In genomic region chr11:52561281-52561680, GRCm38 (mm10) we compare ENCODE assay signal across 8 mouse cellular contexts.
DNase-seq lines count a peak whose midpoint lies in the region; ATAC-seq lines count a peak whose summit lies in the region.

No protein-coding gene starts in this region.

- no peak overlapping the region for H3K27ac ChIP-seq in hindbrain, embryonic 12.5 days
- H3K27ac ChIP-seq in hindbrain, embryonic 10.5 days = no peak overlapping the region
- H3K27ac ChIP-seq in embryonic facial prominence, embryonic 10.5 days (replicated peaks) = no peak overlapping the region; the same call in 1 of the 2 replicates
- H3K27ac ChIP-seq in heart, embryonic 16.5 days (ENCODE audit: low read length) = peak overlapping the region; percentile 69
- no peak overlapping the region for H3K27ac ChIP-seq in lung, embryonic 15.5 days
- no peak overlapping the region for H3K27ac ChIP-seq in forebrain, embryonic 13.5 days

- peak; percentile 43; the same call in 1 of the 2 replicates for ATAC-seq in hindbrain, embryonic 12.5 days (ENCODE audit: low FRiP score)
- peak; percentile 85 for ATAC-seq in heart, embryonic 16.5 days (replicated peaks; ENCODE audit: extremely low read depth, insufficient read depth, low FRiP score)
- peak; percentile 45; the same call in 1 of the 2 replicates for ATAC-seq in lung, embryonic 15.5 days (ENCODE audit: borderline replicate concordance, extremely low read depth, low FRiP score, low TSS enrichment)
- ATAC-seq in megakaryocyte-erythroid progenitor cell, adult 5-6 weeks (replicated peaks; ENCODE audit: low FRiP score, low TSS enrichment, poor library complexity, severe bottlenecking) = no peak
- no peak for ATAC-seq in forebrain, embryonic 13.5 days

- 47% methylated on average over 7 of the region's 7 CpGs for WGBS in hindbrain, embryonic 12.5 days
- 62% methylated on average over 7 of the region's 7 CpGs for WGBS in hindbrain, embryonic 10.5 days
- WGBS in embryonic facial prominence, embryonic 10.5 days = 51% methylated on average over 7 of the region's 7 CpGs
- WGBS in heart, embryonic 16.5 days = 19% methylated on average over 7 of the region's 7 CpGs
- 33% methylated on average over 7 of the region's 7 CpGs for WGBS in lung, embryonic 15.5 days
- WGBS in forebrain, embryonic 13.5 days = 69% methylated on average over 7 of the region's 7 CpGs

- H3K4me2 ChIP-seq in hindbrain, embryonic 12.5 days (replicated peaks) = no peak overlapping the region
- H3K4me2 ChIP-seq in heart, embryonic 16.5 days (ENCODE audit: low read depth, low read length) = peak overlapping the region; percentile 22; the same call in 1 of the 2 replicates
- H3K4me2 ChIP-seq in lung, embryonic 15.5 days = no peak overlapping the region
- H3K4me2 ChIP-seq in forebrain, embryonic 13.5 days = no peak overlapping the region

- no peaks in the 10 kb centered on the region for H3K27me3 ChIP-seq in hindbrain, embryonic 12.5 days
- no peaks in the 10 kb centered on the region for H3K27me3 ChIP-seq in hindbrain, embryonic 10.5 days (ENCODE audit: insufficient read depth, poor library complexity, severe bottlenecking)
- no peaks in the 10 kb centered on the region for H3K27me3 ChIP-seq in embryonic facial prominence, embryonic 10.5 days (replicated peaks; ENCODE audit: low read depth, poor library complexity, severe bottlenecking)
- no peaks in the 10 kb centered on the region for H3K27me3 ChIP-seq in heart, embryonic 16.5 days (ENCODE audit: control insufficient read depth, insufficient read depth, low read length)
- H3K27me3 ChIP-seq in lung, embryonic 15.5 days = no peaks in the 10 kb centered on the region
- H3K27me3 ChIP-seq in forebrain, embryonic 13.5 days = no peaks in the 10 kb centered on the region

- H3K4me1 ChIP-seq in hindbrain, embryonic 12.5 days = peaks cover 8% of the 10 kb centered on the region
- H3K4me1 ChIP-seq in hindbrain, embryonic 10.5 days (replicated peaks) = peaks cover 36% of the 10 kb centered on the region
- H3K4me1 ChIP-seq in embryonic facial prominence, embryonic 10.5 days = peaks cover 32% of the 10 kb centered on the region
- H3K4me1 ChIP-seq in heart, embryonic 16.5 days (ENCODE audit: control insufficient read depth, insufficient read depth, low read length) = peaks cover 17% of the 10 kb centered on the region
- H3K4me1 ChIP-seq in lung, embryonic 15.5 days = peaks cover 17% of the 10 kb centered on the region
- 0 out of 2 replicates have a peak, but pooled peaks cover 3% of the 10 kb centered on the region for H3K4me1 ChIP-seq in forebrain, embryonic 13.5 days

- no peaks in the 10 kb centered on the region for H3K9me3 ChIP-seq in hindbrain, embryonic 12.5 days (replicated peaks)
- H3K9me3 ChIP-seq in hindbrain, embryonic 10.5 days = no peaks in the 10 kb centered on the region
- H3K9me3 ChIP-seq in embryonic facial prominence, embryonic 10.5 days = no peaks in the 10 kb centered on the region
- no peaks in the 10 kb centered on the region for H3K9me3 ChIP-seq in heart, embryonic 16.5 days (replicated peaks; ENCODE audit: control insufficient read depth, low read length)
- no peaks in the 10 kb centered on the region for H3K9me3 ChIP-seq in lung, embryonic 15.5 days
- H3K9me3 ChIP-seq in forebrain, embryonic 13.5 days (replicated peaks) = no peaks in the 10 kb centered on the region

- H3K4me3 ChIP-seq in hindbrain, embryonic 12.5 days = no peak overlapping the region
- no peak overlapping the region for H3K4me3 ChIP-seq in hindbrain, embryonic 10.5 days
- no peak overlapping the region for H3K4me3 ChIP-seq in embryonic facial prominence, embryonic 10.5 days
- H3K4me3 ChIP-seq in heart, embryonic 16.5 days (ENCODE audit: low read length) = no peak overlapping the region
- no peak overlapping the region for H3K4me3 ChIP-seq in lung, embryonic 15.5 days
- H3K4me3 ChIP-seq in forebrain, embryonic 13.5 days = no peak overlapping the region

- no peak for DNase-seq in hindbrain, embryonic 10.5 days (ENCODE audit: low spot score)
- peak; percentile 33 for DNase-seq in embryonic facial prominence, embryonic 10.5 days (ENCODE audit: low spot score)
- DNase-seq in layer of hippocampus, postnatal 10 days (ENCODE audit: low spot score in 2 of 2) = no peak

- H3K36me3 ChIP-seq in hindbrain, embryonic 12.5 days = no peaks in the 10 kb centered on the region
- no peaks in the 10 kb centered on the region for H3K36me3 ChIP-seq in hindbrain, embryonic 10.5 days
- no peaks in the 10 kb centered on the region for H3K36me3 ChIP-seq in embryonic facial prominence, embryonic 10.5 days (replicated peaks)
- no peaks in the 10 kb centered on the region for H3K36me3 ChIP-seq in heart, embryonic 16.5 days (ENCODE audit: control insufficient read depth, insufficient read depth)
- no peaks in the 10 kb centered on the region for H3K36me3 ChIP-seq in lung, embryonic 15.5 days
- no peaks in the 10 kb centered on the region for H3K36me3 ChIP-seq in forebrain, embryonic 13.5 days (ENCODE audit: poor library complexity, severe bottlenecking)

- H3K9ac ChIP-seq in hindbrain, embryonic 12.5 days = no peak overlapping the region
- no peak overlapping the region for H3K9ac ChIP-seq in heart, embryonic 16.5 days (ENCODE audit: low read length)
- no peak overlapping the region for H3K9ac ChIP-seq in lung, embryonic 15.5 days
- H3K9ac ChIP-seq in forebrain, embryonic 13.5 days = no peak overlapping the region

Comparison
In these comparisons a context has a peak if more than half of its experiments do, and no peak if none do; other contexts are left out.
1. ATAC-seq: peak in hindbrain, embryonic 12.5 days (single experiment), heart, embryonic 16.5 days (single experiment) and lung, embryonic 15.5 days (single experiment); none in megakaryocyte-erythroid progenitor cell, adult 5-6 weeks (single experiment) and forebrain, embryonic 13.5 days (single experiment).